Mouse (Mus musculus) layer of hippocampus, adult 9-11 months (tissue): Measurements from ENCODE around the gene Ntrk1.
"Not testable (repeated sequence)": the region's sequence is repeated elsewhere in the genome, so short reads cannot be mapped to it uniquely, and the experiment has no call there.

ENCODE experiments used
- DNase-seq: peaks from one replicate; pipeline ENCODE4 v3.0.0; 2022

The Ntrk1 gene

GRCm38 (mm10) chr3:87794922-87795325 lies at the start of gene Ntrk1:
Ntrk1 (minus strand) TSS chr3:87795162.
- DNase-seq, result no peak

GRCm38 (mm10) chr3:87840858-87841257 lies 45.9 kb upstream of the Ntrk1 start:
- no peak for DNase-seq

GRCm38 (mm10) chr3:87838622-87839021 lies 43.7 kb upstream of the Ntrk1 start:
- peak; percentile 42 for DNase-seq

GRCm38 (mm10) chr3:87833482-87833881 lies 38.5 kb upstream of the Ntrk1 start:
- DNase-seq, result no peak

GRCm38 (mm10) chr3:87832109-87832859 lies 37.3 kb upstream of the Ntrk1 start:
- DNase-seq, result no peak

- DNase-seq, result no peak
Observed at GRCm38 (mm10) chr3:87829025-87829424, 34.1 kb upstream of the Ntrk1 start.

- no peak for DNase-seq
Observed at GRCm38 (mm10) chr3:87828435-87828834, 33.5 kb upstream of the Ntrk1 start.

- not testable (repeated sequence) for DNase-seq
Observed at GRCm38 (mm10) chr3:87824206-87824605, 29.2 kb upstream of the Ntrk1 start, which contains the start of gene Pear1. Pear1 (minus strand) TSS chr3:87824306.

- no peak for DNase-seq
Observed at GRCm38 (mm10) chr3:87818226-87818625, 23.3 kb upstream of the Ntrk1 start.

- DNase-seq, result peak; percentile 71
Observed at GRCm38 (mm10) chr3:87816646-87817093, 21.7 kb upstream of the Ntrk1 start.

- DNase-seq, result no peak
Observed at GRCm38 (mm10) chr3:87816166-87816565, 21.2 kb upstream of the Ntrk1 start.

GRCm38 (mm10) chr3:87812873-87813272 lies 17.9 kb upstream of the Ntrk1 start:
- DNase-seq, result no peak

GRCm38 (mm10) chr3:87812413-87812812 lies 17.5 kb upstream of the Ntrk1 start:
- DNase-seq, result no peak

- DNase-seq, result no peak
Observed at GRCm38 (mm10) chr3:87811297-87811696, 16.3 kb upstream of the Ntrk1 start.

GRCm38 (mm10) chr3:87809322-87809962 lies 14.5 kb upstream of the Ntrk1 start:
- DNase-seq, result no peak

GRCm38 (mm10) chr3:87804038-87804677 lies 9.2 kb upstream of the Ntrk1 start:
- DNase-seq, result no peak

- no peak for DNase-seq
Observed at GRCm38 (mm10) chr3:87801681-87802080, 6.7 kb upstream of the Ntrk1 start.

- DNase-seq, result no peak
Observed at GRCm38 (mm10) chr3:87796736-87797334, 1.9 kb upstream of the Ntrk1 start, which contains the start of gene Insrr. Insrr (plus strand) TSS chr3:87796951.

GRCm38 (mm10) chr3:87795336-87796277 lies 645 bp upstream of the Ntrk1 start:
- no peak for DNase-seq

- DNase-seq, result no peak
Observed at GRCm38 (mm10) chr3:87789768-87790167, 5.2 kb downstream of the Ntrk1 start.

- DNase-seq, result no peak
Observed at GRCm38 (mm10) chr3:87789248-87789647, 5.7 kb downstream of the Ntrk1 start.

- DNase-seq, result no peak
Observed at GRCm38 (mm10) chr3:87785626-87786214, 9.2 kb downstream of the Ntrk1 start.
